Mouse (Mus musculus): Measurements from ENCODE around the gene Itpkb.

GRCm38 (mm10) chr1:180428871-180429270 is 98.6 kb downstream of the Itpkb start:
- TF ChIP-seq GATA1 (IDR thresholded peaks at IDR 0.05; ENCODE audit: low read length) (no peak), TAL1 (IDR thresholded peaks at IDR 0.05; ENCODE audit: low read length) (no peak)
